Mouse (Mus musculus): Measurements from ENCODE around the gene Zdhhc19. TPM values are rescaled to one million over a fixed set of nuclear protein-coding genes. Genes with fewer than 3 reads are reported as not detected.

The Zdhhc19 gene
- polyA plus RNA-seq, 1 experiment from 2014 or later = not detected

GRCm38 (mm10) chr16:32588568-32588967 lies 92.5 kb downstream of the Zdhhc19 start:
- 88% methylated on average over 3 of the region's 3 CpGs for WGBS
- H3K4me2 ChIP-seq (ENCODE audit: low read length) = no peak overlapping the region
- no peak for DNase-seq (ENCODE audit: low spot score)
- H3K27me3 ChIP-seq (replicated peaks; ENCODE audit: control insufficient read depth, insufficient read depth, low read length) = no peaks in the 10 kb centered on the region
- H3K27ac ChIP-seq (ENCODE audit: low read depth, low read length) = no peak overlapping the region
- no peak for ATAC-seq
- no peaks in the 10 kb centered on the region for H3K9me3 ChIP-seq (replicated peaks; ENCODE audit: control insufficient read depth, low read length)
- H3K4me1 ChIP-seq (ENCODE audit: control insufficient read depth, insufficient read depth, low read length) = no peaks in the 10 kb centered on the region
- H3K9ac ChIP-seq (ENCODE audit: low read length) = no peak overlapping the region
- no peaks in the 10 kb centered on the region for H3K36me3 ChIP-seq (ENCODE audit: control insufficient read depth, insufficient read depth, low read length)
- no peak overlapping the region for H3K4me3 ChIP-seq (ENCODE audit: low read depth, low read length)

- no peaks in the 10 kb centered on the region for H3K4me1 ChIP-seq (ENCODE audit: control insufficient read depth, insufficient read depth, low read length)
- H3K4me3 ChIP-seq (ENCODE audit: low read depth, low read length) = no peak overlapping the region
- H3K9ac ChIP-seq (ENCODE audit: low read length) = no peak overlapping the region
- H3K9me3 ChIP-seq (replicated peaks; ENCODE audit: control insufficient read depth, low read length) = no peaks in the 10 kb centered on the region
- H3K4me2 ChIP-seq (ENCODE audit: low read length) = no peak overlapping the region
- ATAC-seq (no peak), DNase-seq (ENCODE audit: low spot score) (no peak)
- H3K36me3 ChIP-seq (ENCODE audit: control insufficient read depth, insufficient read depth, low read length) = no peaks in the 10 kb centered on the region
- 90% methylated on average over 8 of the region's 8 CpGs for WGBS
- H3K27ac ChIP-seq (ENCODE audit: low read depth, low read length) = no peak overlapping the region
- H3K27me3 ChIP-seq (replicated peaks; ENCODE audit: control insufficient read depth, insufficient read depth, low read length) = no peaks in the 10 kb centered on the region
Measured at GRCm38 (mm10) chr16:32591521-32591920, 95.5 kb downstream of the Zdhhc19 start.

GRCm38 (mm10) chr16:32593283-32593805 lies 97.3 kb downstream of the Zdhhc19 start:
- no peaks in the 10 kb centered on the region for H3K36me3 ChIP-seq (ENCODE audit: control insufficient read depth, insufficient read depth, low read length)
- no peaks in the 10 kb centered on the region for H3K4me1 ChIP-seq (ENCODE audit: control insufficient read depth, insufficient read depth, low read length)
- DNase-seq (ENCODE audit: low spot score) = no peak
- H3K9me3 ChIP-seq (replicated peaks; ENCODE audit: control insufficient read depth, low read length) = no peaks in the 10 kb centered on the region
- H3K4me2 ChIP-seq (ENCODE audit: low read length) = no peak overlapping the region
- no peak overlapping the region for H3K9ac ChIP-seq (ENCODE audit: low read length)
- no peaks in the 10 kb centered on the region for H3K27me3 ChIP-seq (replicated peaks; ENCODE audit: control insufficient read depth, insufficient read depth, low read length)
- H3K27ac ChIP-seq (ENCODE audit: low read depth, low read length) = no peak overlapping the region
- no peak overlapping the region for H3K4me3 ChIP-seq (ENCODE audit: low read depth, low read length)
- WGBS = 94% methylated on average over 5 of the region's 5 CpGs
- no peak for ATAC-seq

DNA sequence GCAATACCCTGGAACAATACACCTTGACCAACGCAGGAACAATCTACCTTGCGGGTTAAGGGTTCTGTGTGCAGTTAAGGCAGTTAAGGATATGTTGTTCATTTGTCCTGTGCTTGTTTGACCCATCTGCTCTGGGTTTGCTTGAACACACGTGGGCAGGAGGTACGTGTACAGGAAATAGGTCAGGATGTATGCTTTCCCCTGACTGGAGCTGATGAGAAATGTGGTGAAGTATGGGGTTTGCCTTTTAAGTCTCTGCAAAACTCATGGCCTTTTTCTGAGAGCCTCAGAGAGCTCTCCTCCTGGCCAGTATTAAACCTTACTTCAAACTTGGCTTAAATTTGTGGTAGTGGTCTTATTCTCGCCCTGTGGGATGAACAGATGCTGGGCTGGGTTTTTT lies 97.9 kb downstream of the Zdhhc19 start:
- Histone ChIP-seq H3K27ac (ENCODE audit: low read depth, low read length) (no peak overlapping the region), H3K9me3 (replicated peaks; ENCODE audit: control insufficient read depth, low read length) (no peaks in the 10 kb centered on the region), H3K36me3 (ENCODE audit: control insufficient read depth, insufficient read depth, low read length) (no peaks in the 10 kb centered on the region), H3K4me1 (ENCODE audit: control insufficient read depth, insufficient read depth, low read length) (no peaks in the 10 kb centered on the region), H3K27me3 (replicated peaks; ENCODE audit: control insufficient read depth, insufficient read depth, low read length) (no peaks in the 10 kb centered on the region), H3K4me2 (ENCODE audit: low read length) (no peak overlapping the region), H3K4me3 (ENCODE audit: low read depth, low read length) (no peak overlapping the region), H3K9ac (ENCODE audit: low read length) (no peak overlapping the region)
- 81% methylated on average over 5 of the region's 5 CpGs for WGBS
- ATAC-seq (no peak), DNase-seq (ENCODE audit: low spot score) (no peak)

DNA sequence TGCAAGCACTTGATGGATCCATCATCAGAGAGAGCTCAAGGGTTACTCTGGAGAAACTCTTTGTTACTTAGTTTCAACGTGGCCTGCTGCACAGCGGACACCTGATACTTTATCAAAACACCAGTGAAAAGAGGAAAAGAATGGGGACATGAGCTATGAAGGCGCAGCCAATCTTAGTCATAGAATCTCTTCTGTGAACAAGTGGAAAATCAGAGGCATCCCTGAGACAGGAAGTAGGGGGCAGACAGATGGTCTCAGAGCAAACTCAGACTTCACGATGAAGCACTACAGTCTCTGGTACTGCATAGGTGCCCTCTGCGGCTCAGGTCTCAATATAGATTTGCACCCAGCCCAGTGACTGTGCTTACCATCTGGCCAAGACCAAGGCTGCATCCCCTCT lies 98.6 kb downstream of the Zdhhc19 start:
- WGBS = 90% methylated on average over 5 of the region's 5 CpGs
- DNase-seq (ENCODE audit: low spot score) = no peak

DNA sequence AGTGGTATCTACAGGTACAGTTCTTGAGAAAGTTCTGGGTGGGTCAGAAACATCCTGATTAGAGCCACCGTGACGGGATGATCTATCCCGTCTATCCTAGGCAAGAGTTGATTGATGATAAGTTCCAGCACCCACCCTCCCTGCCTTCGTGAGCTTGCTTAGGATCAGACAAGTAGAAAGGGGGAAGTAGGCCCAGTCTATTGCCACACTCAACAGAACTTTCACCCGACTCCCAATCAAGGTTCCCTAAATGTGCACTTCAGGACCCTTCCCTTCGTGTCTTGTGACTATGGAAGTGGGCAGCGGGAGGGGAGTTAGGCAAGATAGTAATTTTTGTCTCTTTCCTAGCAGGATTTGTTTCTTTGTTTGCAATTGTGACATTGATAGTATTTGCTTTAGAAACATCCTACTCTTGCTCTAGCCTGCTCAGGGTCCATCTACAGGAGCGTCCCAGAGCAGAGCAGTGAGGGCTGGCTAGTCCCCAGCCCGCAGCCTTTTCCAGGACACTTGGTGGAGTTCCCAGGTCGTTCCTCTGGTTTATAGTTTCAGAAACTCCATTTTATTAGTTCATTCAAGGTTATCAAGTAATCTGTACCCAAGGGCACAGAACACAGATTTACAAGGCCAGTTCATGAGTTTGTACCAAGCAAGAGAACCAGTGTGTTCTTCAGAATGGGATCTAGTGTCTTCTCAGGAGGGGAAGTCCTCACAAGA lies 99.2 kb downstream of the Zdhhc19 start:
- Histone ChIP-seq H3K36me3 (ENCODE audit: control insufficient read depth, insufficient read depth, low read length) (no peaks in the 10 kb centered on the region), H3K4me3 (ENCODE audit: low read depth, low read length) (no peak overlapping the region), H3K9me3 (replicated peaks; ENCODE audit: control insufficient read depth, low read length) (no peaks in the 10 kb centered on the region), H3K9ac (ENCODE audit: low read length) (no peak overlapping the region), H3K4me2 (ENCODE audit: low read length) (no peak overlapping the region), H3K27ac (ENCODE audit: low read depth, low read length) (no peak overlapping the region), H3K27me3 (replicated peaks; ENCODE audit: control insufficient read depth, insufficient read depth, low read length) (no peaks in the 10 kb centered on the region), H3K4me1 (ENCODE audit: control insufficient read depth, insufficient read depth, low read length) (no peaks in the 10 kb centered on the region)
- DNase-seq (ENCODE audit: low spot score) = no peak
- WGBS = 92% methylated on average over 10 of the region's 10 CpGs
- ATAC-seq = no peak

More for the DNA sequence above, 98.6 kb downstream of the Zdhhc19 start:
- no peak for ATAC-seq
- no peak overlapping the region for H3K9ac ChIP-seq (ENCODE audit: low read length)
- no peak overlapping the region for H3K27ac ChIP-seq (ENCODE audit: low read depth, low read length)
- no peaks in the 10 kb centered on the region for H3K4me1 ChIP-seq (ENCODE audit: control insufficient read depth, insufficient read depth, low read length)
- H3K9me3 ChIP-seq (replicated peaks; ENCODE audit: control insufficient read depth, low read length) = no peaks in the 10 kb centered on the region
- H3K27me3 ChIP-seq (replicated peaks; ENCODE audit: control insufficient read depth, insufficient read depth, low read length) = no peaks in the 10 kb centered on the region
- no peaks in the 10 kb centered on the region for H3K36me3 ChIP-seq (ENCODE audit: control insufficient read depth, insufficient read depth, low read length)
- no peak overlapping the region for H3K4me2 ChIP-seq (ENCODE audit: low read length)
- H3K4me3 ChIP-seq (ENCODE audit: low read depth, low read length) = no peak overlapping the region

DNA sequence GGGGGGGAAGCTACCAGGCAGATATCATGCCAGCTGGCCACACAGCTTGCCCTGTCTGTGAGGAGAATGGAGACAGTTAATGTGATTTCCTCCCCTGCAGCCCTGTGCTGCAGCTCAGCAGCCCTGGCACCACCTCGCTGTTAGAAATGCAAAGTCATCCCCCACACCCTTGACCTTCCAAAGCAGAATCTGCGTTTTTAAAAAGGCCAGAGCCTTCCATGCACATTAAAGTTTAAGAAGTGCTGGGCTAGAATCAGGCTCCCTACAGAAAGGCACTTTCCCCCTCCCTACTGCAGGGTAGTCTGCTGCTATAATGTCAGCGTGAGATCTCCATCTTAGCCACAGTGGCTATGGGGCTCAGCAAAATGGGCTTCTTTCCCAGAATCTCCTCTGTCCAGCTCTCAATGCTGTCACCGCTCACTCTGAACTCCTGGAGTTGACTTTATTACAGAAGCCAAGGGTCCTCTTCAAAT lies 101.9 kb downstream of the Zdhhc19 start:
- Histone ChIP-seq H3K9ac (ENCODE audit: low read length) (no peak overlapping the region), H3K27ac (ENCODE audit: low read depth, low read length) (no peak overlapping the region), H3K4me1 (ENCODE audit: control insufficient read depth, insufficient read depth, low read length) (no peaks in the 10 kb centered on the region), H3K9me3 (replicated peaks; ENCODE audit: control insufficient read depth, low read length) (no peaks in the 10 kb centered on the region), H3K4me2 (ENCODE audit: low read length) (no peak overlapping the region), H3K4me3 (ENCODE audit: low read depth, low read length) (no peak overlapping the region), H3K36me3 (ENCODE audit: control insufficient read depth, insufficient read depth, low read length) (no peaks in the 10 kb centered on the region), H3K27me3 (replicated peaks; ENCODE audit: control insufficient read depth, insufficient read depth, low read length) (no peaks in the 10 kb centered on the region)
- no peak for ATAC-seq
- peak; percentile 46 for DNase-seq (ENCODE audit: low spot score)
- WGBS = 50% methylated on average over 4 of the region's 4 CpGs

GRCm38 (mm10) chr16:32599151-32599550 lies 103.1 kb downstream of the Zdhhc19 start:
- Histone ChIP-seq H3K4me1 (ENCODE audit: control insufficient read depth, insufficient read depth, low read length) (no peaks in the 10 kb centered on the region), H3K4me3 (ENCODE audit: low read depth, low read length) (no peak overlapping the region), H3K27me3 (replicated peaks; ENCODE audit: control insufficient read depth, insufficient read depth, low read length) (no peaks in the 10 kb centered on the region), H3K9me3 (replicated peaks; ENCODE audit: control insufficient read depth, low read length) (no peaks in the 10 kb centered on the region), H3K4me2 (ENCODE audit: low read length) (no peak overlapping the region), H3K27ac (ENCODE audit: low read depth, low read length) (no peak overlapping the region), H3K36me3 (ENCODE audit: control insufficient read depth, insufficient read depth, low read length) (no peaks in the 10 kb centered on the region), H3K9ac (ENCODE audit: low read length) (no peak overlapping the region)
- 87% methylated on average over 1 of the region's 1 CpGs for WGBS
- no peak for DNase-seq (ENCODE audit: low spot score)
- ATAC-seq = no peak

- Histone ChIP-seq H3K4me2 (ENCODE audit: low read length) (no peak overlapping the region), H3K9me3 (replicated peaks; ENCODE audit: control insufficient read depth, low read length) (no peaks in the 10 kb centered on the region), H3K4me1 (ENCODE audit: control insufficient read depth, insufficient read depth, low read length) (no peaks in the 10 kb centered on the region), H3K27ac (ENCODE audit: low read depth, low read length) (no peak overlapping the region), H3K27me3 (replicated peaks; ENCODE audit: control insufficient read depth, insufficient read depth, low read length) (no peaks in the 10 kb centered on the region), H3K9ac (ENCODE audit: low read length) (no peak overlapping the region), H3K36me3 (ENCODE audit: control insufficient read depth, insufficient read depth, low read length) (no peaks in the 10 kb centered on the region), H3K4me3 (ENCODE audit: low read depth, low read length) (no peak overlapping the region)
- no peak for DNase-seq (ENCODE audit: low spot score)
- WGBS = 94% methylated on average over 3 of the region's 3 CpGs
- ATAC-seq = no peak
Measured at GRCm38 (mm10) chr16:32602193-32602685, 106.2 kb downstream of the Zdhhc19 start.
